In genomic region chr4:78077499-78077898, GRCm38 (mm10) we compare ENCODE assay signal across 12 mouse cellular contexts.
"Had no signal": no experiment of that assay in that cellular context is flagged by ENCODE, and none has a peak within 500 bp of the region (broad histone marks: within the 10 kb centered on the region; RNA-seq: fewer than 3 reads in every experiment).

No protein-coding gene starts in this region.

- H3K4me1 ChIP-seq: limb, embryonic 13.5 days; neural tube, embryonic 15.5 days had no signal

- H3K9me3 ChIP-seq: limb, embryonic 13.5 days; neural tube, embryonic 15.5 days had no signal

- H3K4me3 ChIP-seq: layer of hippocampus, adult 2 months; limb, embryonic 13.5 days; myocyte; neural tube, embryonic 15.5 days had no signal

- H3K27ac ChIP-seq: layer of hippocampus, adult 2 months; limb, embryonic 13.5 days; liver, embryonic 14.5 days; neural tube, embryonic 15.5 days had no signal

- H3K9ac ChIP-seq: limb, embryonic 13.5 days; liver, embryonic 14.5 days; neural tube, embryonic 15.5 days had no signal

- H3K4me2 ChIP-seq: limb, embryonic 13.5 days; neural tube, embryonic 15.5 days had no signal

- H3K36me3 ChIP-seq: limb, embryonic 13.5 days; neural tube, embryonic 15.5 days had no signal

- DNase-seq: kidney, postnatal 10 days; kidney, postnatal 4 days; left cerebral cortex, postnatal 4 days; lung, adult 18-20 months; right cerebral cortex, adult 18-20 months; right cerebral cortex, postnatal 25 days; thymus, postnatal 14 days had no signal

- H3K27me3 ChIP-seq: limb, embryonic 13.5 days; neural tube, embryonic 15.5 days had no signal
